Mouse (Mus musculus) MEL (cell line): ENCODE results near the gene A3galt2.

Experiments
- CTCF ChIP-seq, 3 experiments: IDR thresholded peaks in 2 of 3; conservative IDR thresholded peaks in 1 of 3; 2 replicates each; pipeline ENCODE4 v1.5.1; 2011 to 2012; ENCODE audit warnings: low read length in 3 of 3, low read depth in 2 of 3, mild to moderate bottlenecking in 2 of 3, improper control_type of control experiment in 1 of 3, inconsistent platforms in 1 of 3, mixed read lengths in 1 of 3, moderate library complexity in 1 of 3; ENCODE audit not compliant: control insufficient read depth in 1 of 3, insufficient read depth in 1 of 3, poor library complexity in 1 of 3, severe bottlenecking in 1 of 3
- EP300 ChIP-seq, 2 experiments: IDR thresholded peaks; 2 replicates each; pipeline ENCODE4 v1.6.1; 2011; ENCODE audit warnings: improper control_type of control experiment in 2 of 2, low read length in 2 of 2, low read depth in 1 of 2, mild to moderate bottlenecking in 1 of 2
- GATA1 ChIP-seq: IDR thresholded peaks from 2 replicates; pipeline ENCODE4 v1.6.1; 2011; ENCODE audit warnings: low read depth, low read length, improper control_type of control experiment
- POLR2A ChIP-seq, 2 experiments: IDR thresholded peaks; 2 replicates each; pipeline ENCODE4 v1.6.1; 2011 to 2012; ENCODE audit warnings: low read length in 2 of 2, mild to moderate bottlenecking in 2 of 2, control low read depth in 1 of 2, improper control_type of control experiment in 1 of 2, low read depth in 1 of 2, moderate library complexity in 1 of 2; ENCODE audit not compliant: control insufficient read depth in 1 of 2, insufficient read depth in 1 of 2, poor library complexity in 1 of 2
- TAL1 ChIP-seq: IDR thresholded peaks from 2 replicates; pipeline ENCODE4 v1.6.1; 2012; ENCODE audit warnings: mild to moderate bottlenecking, inconsistent platforms, low read length, moderate library complexity, mixed read lengths

GRCm38 (mm10) chr4:128745160-128745559, 10.0 kb upstream of the A3galt2 start:
- TF ChIP-seq TAL1, result no peak
- TF ChIP-seq EP300 (IDR thresholded peaks at IDR 0.05; ENCODE audit: low read depth in 1 of 2, low read length in 2 of 2), result no peak
- TF ChIP-seq POLR2A (IDR thresholded peaks at IDR 0.05; ENCODE audit: control insufficient read depth in 1 of 2, insufficient read depth in 1 of 2, low read depth in 1 of 2, low read length in 2 of 2, poor library complexity in 1 of 2), result no peak
- no peak for TF ChIP-seq CTCF (IDR thresholded peaks at IDR 0.05 in 2 of 3, conservative IDR thresholded peaks at IDR 0.05 in 1 of 3; ENCODE audit: control insufficient read depth in 1 of 3, insufficient read depth in 1 of 3, low read depth in 2 of 3, low read length in 3 of 3, poor library complexity in 1 of 3, severe bottlenecking in 1 of 3)
- no peak for TF ChIP-seq GATA1
